Mouse (Mus musculus) heart, postnatal 14 days (tissue): ENCODE measurements around the gene Map7d1. TPM values are rescaled to one million over a fixed set of nuclear protein-coding genes. Genes with fewer than 3 reads are reported as not detected.
"Not testable (repeated sequence)": the region's sequence is repeated elsewhere in the genome, so short reads cannot be mapped to it uniquely, and the experiment has no call there.

Source experiments
- DNase-seq, 2 experiments: peaks; one replicate each; pipeline ENCODE4 v3.0.0; 2021 to 2022
- intact Hi-C: fragments of 180-260 bp; cut with DNase I; formaldehyde crosslinking; loops from one replicate; pipeline ENCODE4 v1.15.1; 2025
- total RNA-seq, 2 experiments: library from RNA; stranded (reverse); gene quantifications; 2 replicates each; pipeline ENCODE4 v1.2.3; 2021

Gene Map7d1
- total RNA-seq, 2 experiments from 2014 or later, result 242 to 246 TPM

DNA sequence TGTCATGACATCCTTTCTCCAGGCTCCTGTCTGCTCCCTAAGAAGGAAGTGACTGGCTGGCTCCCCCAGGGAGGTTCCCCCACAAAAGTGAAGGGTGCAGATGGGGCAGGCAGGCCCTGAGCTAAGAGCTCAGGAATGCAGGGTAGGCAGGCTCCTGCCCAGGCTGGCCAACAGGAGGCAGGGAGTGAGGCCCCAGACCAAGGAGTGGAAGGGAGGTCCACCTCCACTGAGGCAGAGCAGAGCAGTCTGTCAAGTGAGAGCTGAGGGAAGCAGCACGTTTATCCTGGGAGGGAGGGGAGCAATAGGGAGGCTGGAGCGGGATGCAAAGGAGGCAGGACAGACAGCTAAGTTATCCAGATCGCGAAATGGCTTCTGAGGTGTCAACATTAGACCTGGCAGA is 5.5 kb downstream of the Map7d1 start:
- intact Hi-C loops, result no loop called here
- DNase-seq, result no peak

DNA sequence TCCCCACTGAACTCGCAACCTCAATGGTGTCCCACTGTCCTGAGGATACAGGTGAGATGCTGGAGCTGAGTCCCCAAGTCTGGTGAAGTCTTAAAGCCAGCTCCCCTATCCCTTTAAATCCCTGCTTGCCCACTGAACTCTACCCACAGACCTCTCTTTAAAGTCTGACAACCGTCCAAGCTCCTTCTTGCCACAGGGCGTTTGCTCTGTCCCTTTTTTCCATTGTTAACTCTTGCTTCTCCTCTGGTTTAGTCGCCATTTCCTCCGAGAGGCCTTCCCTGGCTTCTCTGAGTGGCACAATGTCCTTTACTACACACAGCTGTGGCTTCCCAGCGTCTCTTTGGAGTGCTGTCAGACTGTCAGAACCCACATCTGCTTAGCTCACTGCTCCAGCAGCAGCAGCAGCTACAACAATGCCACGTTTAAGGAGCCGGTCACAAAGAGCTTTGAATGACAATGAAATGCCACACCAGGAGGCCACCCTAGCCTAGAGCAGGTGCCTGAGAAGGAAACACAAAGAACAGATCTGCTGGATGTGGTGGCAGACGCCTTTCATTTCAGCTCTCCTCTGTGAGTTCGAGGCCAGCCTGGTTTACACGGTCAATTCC is 7.8 kb downstream of the Map7d1 start:
- no peak for DNase-seq
- intact Hi-C loops, result no loop called here

- DNase-seq, result no peak
- intact Hi-C loops, result no loop called here
Measured at GRCm38 (mm10) chr4:126246202-126246889, 9.8 kb downstream of the Map7d1 start.

GRCm38 (mm10) chr4:126242510-126242909 is 13.6 kb downstream of the Map7d1 start:
- intact Hi-C loops, result no loop called here
- DNase-seq, result no peak

GRCm38 (mm10) chr4:126241956-126242355 is 14.2 kb downstream of the Map7d1 start:
- intact Hi-C loops, result no loop called here
- peak in 1 of 2 experiments; percentile 12 for DNase-seq

GRCm38 (mm10) chr4:126239862-126240475 is 16.2 kb downstream of the Map7d1 start:
- DNase-seq, result no peak

GRCm38 (mm10) chr4:126237721-126238242 is 18.4 kb downstream of the Map7d1 start:
- peak in 1 of 2 experiments; percentile 57 for DNase-seq
- intact Hi-C loops, result loop anchor here (2.0 kb wide), 1 partner anchor 17 kb away; no protein-coding TSS in a partner anchor

More at GRCm38 (mm10) chr4:126239862-126240475, 16.2 kb downstream of the Map7d1 start:
- intact Hi-C loops, result no loop called here

GRCm38 (mm10) chr4:126236467-126237280 is 19.5 kb downstream of the Map7d1 start:
- intact Hi-C loops, result loop anchor here (2.0 kb wide), 1 partner anchor 18 kb away; no protein-coding TSS in a partner anchor
- DNase-seq, result peak in 1 of 2 experiments; percentile 45

DNA sequence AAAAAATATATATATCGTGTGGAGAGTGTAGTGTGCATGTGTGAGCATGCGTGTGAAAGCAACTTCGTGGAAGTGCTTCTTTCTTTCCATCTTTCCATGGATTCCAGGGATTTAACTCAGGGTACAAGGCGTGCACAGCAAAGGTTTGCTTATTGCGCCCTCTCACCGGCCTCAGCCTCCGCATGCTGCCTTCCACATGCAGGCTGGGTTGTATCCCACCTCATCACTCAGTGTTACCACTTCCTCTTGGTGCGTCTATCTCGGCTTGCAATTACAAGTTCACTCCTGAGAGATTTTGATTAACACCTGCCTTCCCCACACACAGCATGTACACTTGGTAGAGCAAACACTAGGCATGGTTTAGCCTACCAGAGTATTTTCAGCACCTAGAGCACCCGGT is 21.0 kb downstream of the Map7d1 start:
- no peak for DNase-seq
- intact Hi-C loops, result no loop called here

DNA sequence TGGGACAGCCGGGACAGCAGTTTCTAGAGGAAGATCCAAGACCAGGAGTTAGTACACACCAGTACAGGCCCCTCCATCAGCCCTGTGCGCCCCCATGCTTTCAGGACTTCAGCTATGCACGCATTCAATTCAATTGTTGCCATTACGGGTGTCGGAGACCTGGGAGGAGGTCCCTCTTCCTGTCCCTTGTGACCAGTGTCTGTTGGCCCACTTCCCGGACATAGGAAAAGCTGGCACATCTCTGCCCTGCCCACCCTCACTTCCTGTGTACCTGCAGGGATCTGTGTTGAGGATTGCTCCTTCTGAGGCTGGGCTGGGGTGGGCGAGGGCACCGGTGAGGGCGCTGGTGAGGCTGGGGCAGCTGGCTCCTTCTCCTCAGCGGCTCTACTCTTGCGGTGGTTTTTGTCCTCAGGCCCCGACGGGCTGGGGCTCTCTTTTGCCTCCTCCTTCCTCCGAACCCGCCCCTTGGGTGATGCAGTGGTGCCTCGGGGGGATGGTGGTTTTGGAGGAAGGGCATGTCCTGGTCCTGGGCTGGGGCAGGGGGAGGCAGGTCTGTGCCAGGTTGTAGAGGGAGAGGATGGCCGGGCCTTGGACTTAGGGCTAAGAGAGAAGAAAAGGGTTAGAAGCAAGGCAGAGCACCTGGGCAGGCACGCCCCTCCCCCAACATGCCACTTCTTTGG is 21.5 kb downstream of the Map7d1 start:
- no peak for DNase-seq
- intact Hi-C loops, result no loop called here

DNA sequence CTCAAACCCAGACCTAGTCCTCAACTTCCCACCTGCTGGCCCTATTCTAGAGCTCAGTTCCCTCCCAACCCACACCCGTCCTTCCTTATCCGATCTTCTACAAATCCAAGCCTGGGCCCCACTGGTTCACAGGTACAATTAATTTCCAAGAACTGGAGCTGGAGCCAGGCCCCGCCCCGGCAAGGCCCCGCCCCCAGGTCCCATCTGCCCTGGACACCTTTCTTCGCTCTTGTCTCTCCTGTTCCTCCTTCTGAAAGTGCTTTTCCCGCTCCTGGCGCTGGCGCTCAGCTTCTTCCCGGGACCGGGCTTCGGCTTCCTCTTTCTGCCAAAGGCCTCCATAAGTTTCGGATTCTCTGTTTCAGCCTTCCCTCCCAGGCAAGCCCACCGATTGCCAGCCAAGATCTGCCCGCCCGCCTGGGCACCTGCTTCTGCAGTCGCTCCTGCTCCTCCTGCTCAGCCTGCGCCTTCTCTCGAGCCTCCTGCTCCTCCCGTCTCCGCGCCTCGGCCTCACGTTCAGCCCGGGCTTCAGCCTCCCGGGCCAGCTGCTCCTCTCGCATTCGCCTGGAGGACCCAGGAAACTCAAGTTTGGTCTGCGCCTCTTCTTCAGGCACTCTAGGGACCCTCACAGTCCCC is 22.4 kb downstream of the Map7d1 start:
- DNase-seq, result no peak
- intact Hi-C loops, result no loop called here

DNA sequence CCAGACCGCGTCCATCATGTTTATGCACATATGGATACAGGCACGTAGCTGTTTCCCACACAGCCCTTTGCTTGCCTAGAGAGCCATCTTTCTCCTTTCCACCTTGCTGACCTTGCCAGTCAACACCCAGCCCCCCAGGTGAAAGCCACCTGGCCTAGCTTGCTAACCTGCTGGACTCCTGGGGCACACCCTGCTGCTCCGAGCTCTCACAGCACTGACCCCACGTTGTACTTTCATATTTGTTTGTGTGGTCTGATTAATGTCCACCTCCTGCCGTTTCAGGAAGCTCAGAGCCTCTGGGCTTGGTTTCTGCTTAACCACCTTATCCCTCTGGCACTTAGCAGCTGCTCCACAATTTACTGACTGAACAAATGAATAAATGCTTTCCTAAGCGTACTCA is 26.2 kb downstream of the Map7d1 start:
- intact Hi-C loops, result loop anchor here (10.0 kb wide), 1 partner anchor 75 kb away; no protein-coding TSS in a partner anchor

GRCm38 (mm10) chr4:126228144-126228543 is 28.0 kb downstream of the Map7d1 start:
- intact Hi-C loops, result loop anchor here (10.0 kb wide), 1 partner anchor 77 kb away; no protein-coding TSS in a partner anchor
- DNase-seq, result no peak

More for the DNA sequence above, 26.2 kb downstream of the Map7d1 start:
- DNase-seq, result no peak

- intact Hi-C loops, result loop anchor here (1.0 to 10.0 kb wide), 3 partner anchors 34 to 78 kb away; no protein-coding TSS in a partner anchor
- DNase-seq, result peak; percentile 90 to 97
Measured at GRCm38 (mm10) chr4:126227077-126227761, 28.9 kb downstream of the Map7d1 start.

DNA sequence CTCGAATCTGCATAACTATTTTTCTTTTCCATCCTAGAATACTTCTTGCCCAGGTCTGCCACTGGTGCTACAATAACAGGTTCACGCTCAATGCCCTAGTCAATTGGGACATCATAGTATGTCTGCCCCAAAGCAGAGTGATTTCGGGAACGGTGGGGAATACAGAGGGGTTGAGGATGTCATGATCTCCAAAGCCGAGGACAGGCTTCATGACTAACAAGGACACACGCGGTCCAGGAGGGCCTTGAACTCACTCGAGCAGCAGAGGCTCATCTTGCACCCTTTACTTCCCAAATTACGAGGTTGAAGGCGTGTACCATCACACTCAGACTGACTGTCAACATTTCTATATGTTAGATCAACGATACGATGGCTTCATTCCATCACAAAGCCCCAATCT is 29.5 kb downstream of the Map7d1 start:
- DNase-seq, result no peak
- intact Hi-C loops, result loop anchor here (1.0 to 10.0 kb wide), 3 partner anchors 35 to 78 kb away; no protein-coding TSS in a partner anchor

DNA sequence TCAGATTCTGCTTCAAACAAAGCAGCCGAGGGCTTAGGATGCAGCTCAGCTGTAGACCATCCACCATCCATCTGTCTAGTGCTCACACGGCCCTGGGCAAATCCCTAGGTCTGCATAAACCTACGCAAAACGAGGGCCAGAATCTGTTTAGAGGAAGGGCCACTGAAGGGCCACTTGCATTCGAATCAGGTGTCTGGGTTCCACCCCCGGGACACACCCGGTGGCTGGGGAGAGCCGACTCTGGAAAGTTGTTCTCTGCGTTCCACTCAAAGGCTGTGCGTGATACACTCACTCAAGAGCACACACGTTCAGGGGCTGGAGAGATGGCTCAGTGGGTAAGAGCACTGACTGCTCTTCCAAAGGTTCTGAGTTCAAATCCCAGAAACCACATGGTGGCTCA is 33.5 kb downstream of the Map7d1 start:
- DNase-seq, result no peak
- intact Hi-C loops, result loop anchor here (10.0 kb wide), 1 partner anchor 82 kb away; no protein-coding TSS in a partner anchor

- intact Hi-C loops, result loop anchor here (10.0 kb wide), 1 partner anchor 85 kb away; no protein-coding TSS in a partner anchor
- no peak for DNase-seq
Measured at GRCm38 (mm10) chr4:126220045-126220444, 36.1 kb downstream of the Map7d1 start.

GRCm38 (mm10) chr4:126219540-126219939 is 36.6 kb downstream of the Map7d1 start:
- intact Hi-C loops, DNase-seq: not testable (repeated sequence)
